Mouse (Mus musculus) heart, embryonic 12.5 days (tissue): ENCODE data around the gene Lmbrd2. TPM values are rescaled to one million over a fixed set of nuclear protein-coding genes. Genes with fewer than 3 reads are reported as not detected.
"Not testable (repeated sequence)": the region's sequence is repeated elsewhere in the genome, so short reads cannot be mapped to it uniquely, and the experiment has no call there.

Source experiments
- ATAC-seq: fragments of 200-750 bp; cut with Nextera tagmentation; 2 replicates; pipeline ENCODE4 v1.8.0; 2017; ENCODE audit warnings: moderate TSS enrichment, moderate library complexity; ENCODE audit not compliant: insufficient number of reproducible peaks, low FRiP score
- H3K27ac ChIP-seq: fragments of 300-500 bp; sonication (generic); 2 replicates; pipeline ENCODE4 v1.5.1; 2016; ENCODE audit warnings: mild to moderate bottlenecking, moderate library complexity; ENCODE audit not compliant: poor library complexity, severe bottlenecking
- H3K27me3 ChIP-seq: fragments of 300-500 bp; sonication (generic); replicated peaks from 2 replicates; pipeline ENCODE4 v1.6.1; 2016; ENCODE audit warnings: mild to moderate bottlenecking, moderate library complexity
- H3K36me3 ChIP-seq: fragments of 300-500 bp; sonication (generic); 2 replicates; pipeline ENCODE4 v1.6.1; 2016; ENCODE audit warnings: mild to moderate bottlenecking, moderate library complexity
- H3K4me1 ChIP-seq: fragments of 300-500 bp; sonication (generic); replicated peaks from 2 replicates; pipeline ENCODE4 v1.6.1; 2016; ENCODE audit warnings: mild to moderate bottlenecking
- H3K4me2 ChIP-seq: fragments of 300-500 bp; sonication (generic); 2 replicates; pipeline ENCODE4 v1.6.1; 2016; ENCODE audit warnings: mild to moderate bottlenecking, moderate library complexity
- H3K4me3 ChIP-seq: fragments of 300-500 bp; sonication (generic); 2 replicates; pipeline ENCODE4 v1.5.1; 2016; ENCODE audit warnings: mild to moderate bottlenecking
- H3K9ac ChIP-seq: fragments of 300-500 bp; sonication (generic); 2 replicates; pipeline ENCODE4 v1.6.1; 2016; ENCODE audit warnings: mild to moderate bottlenecking, moderate library complexity
- H3K9me3 ChIP-seq: fragments of 300-500 bp; sonication (generic); replicated peaks from 2 replicates; pipeline ENCODE4 v1.6.1; 2016; ENCODE audit warnings: mild to moderate bottlenecking, moderate library complexity
- WGBS: fragments of 180-500 bp; shearing (Covaris S2); methylation state at CpG from one replicate; pipeline ENCODE4 v1.1.7; 2016; 5-methylcytosine and 5-hydroxymethylcytosine counted together
- polyA plus RNA-seq: library from polyadenylated mRNA; unstranded; fragments of >200 nt; fragmentation: Nextera tagmentation; extraction: Ambion mirVana; gene quantifications from 2 replicates; pipeline ENCODE4 v1.2.1, GENCODE M21; 2016

Gene Lmbrd2
- polyA plus RNA-seq, 1 experiment from 2014 or later, result 2.1 TPM

DNA sequence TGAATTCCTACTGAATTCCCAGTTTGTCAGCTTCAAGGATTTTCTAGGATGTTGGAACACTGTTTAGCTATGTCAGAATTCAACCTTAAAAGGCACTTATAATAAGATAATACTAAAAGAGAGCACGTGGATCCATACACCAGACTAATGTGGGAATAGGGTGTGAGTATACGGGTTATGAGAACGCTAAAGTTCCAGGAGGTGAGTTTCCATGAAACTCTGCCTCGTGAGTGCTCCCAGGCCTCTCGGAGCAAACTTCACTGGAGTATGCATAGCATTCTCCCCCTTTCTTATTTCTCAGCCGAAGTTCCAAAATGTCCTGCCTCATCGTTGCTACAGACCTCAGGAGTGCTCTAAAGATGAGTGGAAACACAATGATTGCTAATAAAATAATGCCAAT is 73.1 kb downstream of the Lmbrd2 start:
- ATAC-seq, H3K4me2 ChIP-seq, H3K9me3 ChIP-seq, H3K4me1 ChIP-seq, H3K36me3 ChIP-seq, H3K9ac ChIP-seq, H3K27me3 ChIP-seq, H3K27ac ChIP-seq, H3K4me3 ChIP-seq: not testable (repeated sequence)
- WGBS, result 81% methylated on average over 7 of the region's 7 CpGs

GRCm38 (mm10) chr15:9216446-9216845 is 76.1 kb downstream of the Lmbrd2 start:
- 79% methylated on average over 5 of the region's 5 CpGs for WGBS
- no peak for ATAC-seq
- no peaks in the 10 kb centered on the region for H3K36me3 ChIP-seq
- H3K4me2 ChIP-seq, result no peak overlapping the region
- no peak overlapping the region for H3K4me3 ChIP-seq
- H3K27ac ChIP-seq, result no peak overlapping the region
- H3K4me1 ChIP-seq, result no peaks in the 10 kb centered on the region
- no peaks in the 10 kb centered on the region for H3K27me3 ChIP-seq
- H3K9me3 ChIP-seq, result no peaks in the 10 kb centered on the region
- H3K9ac ChIP-seq, result no peak overlapping the region

- not testable (repeated sequence) for H3K4me1 ChIP-seq, H3K27ac ChIP-seq, H3K9ac ChIP-seq, ATAC-seq, H3K27me3 ChIP-seq, H3K4me2 ChIP-seq, H3K4me3 ChIP-seq, H3K36me3 ChIP-seq, H3K9me3 ChIP-seq
- WGBS, result 78% methylated on average over 4 of the region's 4 CpGs
Observed at GRCm38 (mm10) chr15:9230917-9231316, 90.6 kb downstream of the Lmbrd2 start.

DNA sequence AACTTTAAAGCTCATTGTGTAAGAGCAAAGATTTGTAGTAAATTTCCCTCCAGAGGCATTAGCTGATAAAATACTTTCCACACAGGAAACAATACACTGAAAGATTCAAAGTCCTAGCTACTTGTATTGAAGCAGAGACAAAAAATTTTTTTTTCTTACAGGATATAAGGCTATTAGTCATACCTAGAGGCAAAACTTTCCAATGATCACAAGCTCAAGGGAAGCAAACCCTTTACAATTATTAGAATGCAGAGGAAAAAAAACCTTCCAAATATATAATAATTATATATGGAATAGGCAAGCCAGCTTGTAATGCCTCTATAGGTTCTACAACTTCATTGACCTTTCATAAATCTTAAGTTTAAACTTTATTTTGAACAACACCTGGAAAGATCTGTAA is 106.0 kb downstream of the Lmbrd2 start:
- no peaks in the 10 kb centered on the region for H3K4me1 ChIP-seq
- H3K4me3 ChIP-seq, result no peak overlapping the region
- no peak for ATAC-seq
- no peaks in the 10 kb centered on the region for H3K9me3 ChIP-seq
- H3K4me2 ChIP-seq, result no peak overlapping the region
- no peak overlapping the region for H3K9ac ChIP-seq
- H3K36me3 ChIP-seq, result no peaks in the 10 kb centered on the region
- no peak overlapping the region for H3K27ac ChIP-seq
- H3K27me3 ChIP-seq, result no peaks in the 10 kb centered on the region

Other genes with a start within 250 kb of the Lmbrd2 start
- 0.36 and 0.63 TPM in 2 replicates for gene Ranbp3l, start 172.6 kb upstream of the Lmbrd2 start, polyA plus RNA-seq
- gene Nadk2, start 69.3 kb upstream of the Lmbrd2 start, polyA plus RNA-seq, result 72.6 and 73.2 TPM in 2 replicates
- gene Skp2, start 14.9 kb downstream of the Lmbrd2 start, polyA plus RNA-seq, result 43.0 and 43.3 TPM in 2 replicates
- gene Ugt3a1, start 136.3 kb downstream of the Lmbrd2 start, polyA plus RNA-seq, result not detected in 2 replicates
- not detected in 2 replicates for gene Ugt3a2, start 195.0 kb downstream of the Lmbrd2 start, polyA plus RNA-seq